Mouse (Mus musculus): ENCODE measurements around the gene Tmem30c. TPM values are rescaled to one million over a fixed set of nuclear protein-coding genes. Genes with fewer than 3 reads are reported as not detected.

The Tmem30c gene
- polyA plus RNA-seq, 1 experiment from 2014 or later, result not detected

GRCm38 (mm10) chr16:57280221-57281217 is 12.1 kb downstream of the Tmem30c start:
- Histone ChIP-seq H3K36me3 (ENCODE audit: control insufficient read depth, insufficient read depth, low read length) (no peaks in the 10 kb centered on the region), H3K4me1 (ENCODE audit: control insufficient read depth, insufficient read depth, low read length) (no peaks in the 10 kb centered on the region), H3K4me3 (ENCODE audit: low read depth, low read length) (no peak overlapping the region), H3K9me3 (ENCODE audit: control insufficient read depth, low read length) (no peaks in the 10 kb centered on the region), H3K27me3 (ENCODE audit: control insufficient read depth, insufficient read depth, low read length) (no peaks in the 10 kb centered on the region), H3K9ac (ENCODE audit: low read length) (no peak overlapping the region), H3K27ac (ENCODE audit: low read depth, low read length) (no peak overlapping the region), H3K4me2 (ENCODE audit: low read depth) (no peak overlapping the region)
- ATAC-seq (ENCODE audit: insufficient read depth, low FRiP score, low TSS enrichment), result no peak
- no peak for DNase-seq (ENCODE audit: low spot score)
- WGBS, result 92% methylated on average over 31 of the region's 31 CpGs

DNA sequence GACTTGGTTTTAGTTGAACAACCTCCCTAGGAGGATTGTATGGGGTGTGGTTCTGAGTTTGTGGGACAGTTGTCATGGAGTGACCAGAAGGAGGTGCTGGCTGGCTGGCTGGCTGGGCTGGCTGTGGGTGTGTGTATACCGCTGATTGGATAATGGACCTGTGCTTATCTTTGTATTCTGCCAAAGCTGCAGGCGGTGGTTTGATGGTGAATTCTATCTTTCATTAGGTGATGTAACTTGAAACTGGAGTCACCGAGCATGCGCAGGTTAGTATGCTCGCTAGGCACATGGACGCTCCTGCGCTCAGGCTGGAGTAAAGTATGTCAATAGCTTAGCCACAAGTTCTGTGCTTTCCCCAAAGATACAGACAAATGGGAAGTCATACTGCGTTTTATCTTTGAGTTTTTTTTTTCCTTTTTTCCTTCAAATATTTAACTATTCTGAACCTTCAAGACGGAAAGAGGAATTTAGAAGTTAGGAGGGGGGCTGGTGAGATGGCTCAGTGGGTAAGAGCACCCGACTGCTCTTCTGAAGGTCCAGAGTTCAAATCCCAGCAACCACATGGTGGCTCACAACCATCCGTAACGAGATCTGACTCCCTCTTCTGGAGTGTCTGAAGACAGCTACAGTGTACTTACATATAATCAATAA is 13.6 kb downstream of the Tmem30c start:
- 93% methylated on average over 10 of the region's 12 CpGs for WGBS
- H3K9me3 ChIP-seq (ENCODE audit: control insufficient read depth, low read length), result no peaks in the 10 kb centered on the region
- no peak overlapping the region for H3K4me3 ChIP-seq (ENCODE audit: low read depth, low read length)
- H3K4me1 ChIP-seq (ENCODE audit: control insufficient read depth, insufficient read depth, low read length), result no peaks in the 10 kb centered on the region
- no peak overlapping the region for H3K4me2 ChIP-seq (ENCODE audit: low read depth)
- no peak overlapping the region for H3K9ac ChIP-seq (ENCODE audit: low read length)
- no peaks in the 10 kb centered on the region for H3K27me3 ChIP-seq (ENCODE audit: control insufficient read depth, insufficient read depth, low read length)
- ATAC-seq (ENCODE audit: insufficient read depth, low FRiP score, low TSS enrichment) (no peak), DNase-seq (ENCODE audit: low spot score) (no peak)
- no peak overlapping the region for H3K27ac ChIP-seq (ENCODE audit: low read depth, low read length)
- no peaks in the 10 kb centered on the region for H3K36me3 ChIP-seq (ENCODE audit: control insufficient read depth, insufficient read depth, low read length)

- ATAC-seq (ENCODE audit: insufficient read depth, low FRiP score, low TSS enrichment) (no peak), DNase-seq (ENCODE audit: low spot score) (no peak)
- no peak overlapping the region for H3K27ac ChIP-seq (ENCODE audit: low read depth, low read length)
- H3K4me3 ChIP-seq (ENCODE audit: low read depth, low read length), result no peak overlapping the region
- H3K4me2 ChIP-seq (ENCODE audit: low read depth), result no peak overlapping the region
- H3K9me3 ChIP-seq (ENCODE audit: control insufficient read depth, low read length), result no peaks in the 10 kb centered on the region
- WGBS, result 94% methylated on average over 13 of the region's 13 CpGs
- H3K9ac ChIP-seq (ENCODE audit: low read length), result no peak overlapping the region
- no peaks in the 10 kb centered on the region for H3K36me3 ChIP-seq (ENCODE audit: control insufficient read depth, insufficient read depth, low read length)
- no peaks in the 10 kb centered on the region for H3K4me1 ChIP-seq (ENCODE audit: control insufficient read depth, insufficient read depth, low read length)
- no peaks in the 10 kb centered on the region for H3K27me3 ChIP-seq (ENCODE audit: control insufficient read depth, insufficient read depth, low read length)
These were observed 22.9 kb downstream of the Tmem30c start for GRCm38 (mm10) chr16:57269751-57270150.

DNA sequence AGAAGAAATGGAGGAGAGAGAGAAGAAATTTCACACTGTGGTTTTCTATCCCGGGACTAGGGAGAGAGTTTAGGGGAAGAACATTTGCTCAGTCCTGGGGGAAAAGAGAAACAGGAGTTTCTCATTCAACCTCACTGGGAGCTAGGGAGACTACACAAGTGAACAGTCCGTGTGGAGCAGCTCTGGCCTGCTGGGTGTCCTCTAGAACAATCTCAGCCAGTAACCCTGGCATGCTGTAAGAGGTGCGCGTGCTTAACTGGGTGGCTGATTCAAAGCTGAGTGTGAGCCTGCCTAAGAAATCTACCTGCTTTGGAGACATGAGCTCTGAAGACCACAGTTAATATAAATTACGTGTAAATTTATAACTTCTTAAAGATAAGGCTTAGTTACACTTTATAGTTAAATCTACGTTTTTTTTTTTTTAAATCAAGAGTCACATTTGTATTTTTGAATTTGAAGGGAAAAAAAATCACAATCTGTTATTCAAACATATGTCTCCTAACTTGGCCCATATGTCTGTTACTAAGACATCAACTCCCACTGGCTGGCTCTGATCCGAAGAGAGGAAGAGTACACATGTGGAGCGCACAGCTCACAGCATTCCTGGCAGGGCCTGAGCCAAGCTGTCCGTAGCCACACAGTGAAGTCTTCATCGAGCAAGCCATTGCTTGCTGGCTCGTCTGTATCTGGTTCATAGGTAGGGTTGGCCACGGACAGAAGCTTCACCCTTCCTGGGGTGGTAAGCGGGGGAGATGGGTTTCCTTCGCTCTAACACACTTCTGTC is 24.4 kb downstream of the Tmem30c start:
- no peak overlapping the region for H3K9ac ChIP-seq (ENCODE audit: low read length)
- 87% methylated on average over 14 of the region's 14 CpGs for WGBS
- no peak overlapping the region for H3K27ac ChIP-seq (ENCODE audit: low read depth, low read length)
- H3K4me2 ChIP-seq (ENCODE audit: low read depth), result no peak overlapping the region
- H3K9me3 ChIP-seq (ENCODE audit: control insufficient read depth, low read length), result no peaks in the 10 kb centered on the region
- H3K4me3 ChIP-seq (ENCODE audit: low read depth, low read length), result no peak overlapping the region
- H3K27me3 ChIP-seq (ENCODE audit: control insufficient read depth, insufficient read depth, low read length), result no peaks in the 10 kb centered on the region
- H3K36me3 ChIP-seq (ENCODE audit: control insufficient read depth, insufficient read depth, low read length), result no peaks in the 10 kb centered on the region
- no peak for DNase-seq (ENCODE audit: low spot score)
- ATAC-seq (ENCODE audit: insufficient read depth, low FRiP score, low TSS enrichment), result no peak
- no peaks in the 10 kb centered on the region for H3K4me1 ChIP-seq (ENCODE audit: control insufficient read depth, insufficient read depth, low read length)

- Histone ChIP-seq H3K36me3 (ENCODE audit: control insufficient read depth, insufficient read depth, low read length) (no peaks in the 10 kb centered on the region), H3K9ac (ENCODE audit: low read length) (no peak overlapping the region), H3K4me3 (ENCODE audit: low read depth, low read length) (no peak overlapping the region), H3K9me3 (ENCODE audit: control insufficient read depth, low read length) (no peaks in the 10 kb centered on the region), H3K4me2 (ENCODE audit: low read depth) (no peak overlapping the region), H3K4me1 (ENCODE audit: control insufficient read depth, insufficient read depth, low read length) (no peaks in the 10 kb centered on the region), H3K27ac (ENCODE audit: low read depth, low read length) (no peak overlapping the region), H3K27me3 (ENCODE audit: control insufficient read depth, insufficient read depth, low read length) (no peaks in the 10 kb centered on the region)
- DNase-seq (ENCODE audit: low spot score) (no peak), ATAC-seq (ENCODE audit: insufficient read depth, low FRiP score, low TSS enrichment) (no peak)
- 37% methylated on average over 1 of the region's 1 CpGs for WGBS
These were observed 25.6 kb downstream of the Tmem30c start for GRCm38 (mm10) chr16:57267068-57267467.

- Histone ChIP-seq H3K4me1 (ENCODE audit: control insufficient read depth, insufficient read depth, low read length) (no peaks in the 10 kb centered on the region), H3K27me3 (ENCODE audit: control insufficient read depth, insufficient read depth, low read length) (no peaks in the 10 kb centered on the region), H3K4me2 (ENCODE audit: low read depth) (no peak overlapping the region), H3K9me3 (ENCODE audit: control insufficient read depth, low read length) (no peaks in the 10 kb centered on the region), H3K27ac (ENCODE audit: low read depth, low read length) (no peak overlapping the region), H3K36me3 (ENCODE audit: control insufficient read depth, insufficient read depth, low read length) (no peaks in the 10 kb centered on the region), H3K9ac (ENCODE audit: low read length) (no peak overlapping the region), H3K4me3 (ENCODE audit: low read depth, low read length) (no peak overlapping the region)
- DNase-seq (ENCODE audit: low spot score), result no peak
- ATAC-seq (ENCODE audit: insufficient read depth, low FRiP score, low TSS enrichment), result no peak
- 88% methylated on average over 10 of the region's 10 CpGs for WGBS
These were observed 32.5 kb downstream of the Tmem30c start for GRCm38 (mm10) chr16:57260152-57260551.

DNA sequence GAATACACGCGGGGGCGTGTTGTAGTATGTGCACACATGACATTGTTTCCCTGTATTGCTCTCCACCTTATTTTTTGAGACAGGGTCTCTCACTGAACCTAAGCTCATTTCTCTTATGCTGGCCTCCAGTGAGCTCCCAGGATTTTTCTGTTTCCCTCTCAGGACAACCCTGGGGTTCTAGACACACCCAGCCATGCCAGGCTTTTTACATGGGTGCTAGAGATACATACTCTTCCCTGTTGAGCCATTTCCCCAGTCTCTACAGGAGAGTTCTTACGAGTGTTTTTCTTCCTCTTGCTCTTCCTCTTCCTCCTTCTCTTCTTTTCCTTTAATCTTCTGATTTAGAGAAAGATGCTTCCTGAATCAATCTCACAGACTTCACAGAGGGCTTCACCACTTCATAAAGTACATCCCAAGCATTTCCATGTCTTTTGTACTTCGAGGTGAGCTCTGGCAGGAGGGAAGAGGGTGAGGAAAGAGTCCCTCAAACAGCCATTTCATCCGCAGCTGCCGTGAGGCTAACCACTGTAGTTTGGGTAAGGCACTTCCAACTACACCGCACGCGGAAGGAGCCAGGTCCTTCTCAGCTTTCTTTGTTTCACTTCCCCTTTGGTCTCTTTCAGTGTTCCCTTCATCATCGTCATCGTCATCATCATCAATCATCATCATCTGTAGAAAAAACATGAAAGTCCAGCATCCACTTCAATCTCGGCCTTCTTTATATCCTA is 33.1 kb downstream of the Tmem30c start:
- ATAC-seq (ENCODE audit: insufficient read depth, low FRiP score, low TSS enrichment) (no peak), DNase-seq (ENCODE audit: low spot score) (no peak)
- Histone ChIP-seq H3K9ac (ENCODE audit: low read length) (no peak overlapping the region), H3K36me3 (ENCODE audit: control insufficient read depth, insufficient read depth, low read length) (no peaks in the 10 kb centered on the region), H3K27me3 (ENCODE audit: control insufficient read depth, insufficient read depth, low read length) (no peaks in the 10 kb centered on the region), H3K9me3 (ENCODE audit: control insufficient read depth, low read length) (no peaks in the 10 kb centered on the region), H3K4me2 (ENCODE audit: low read depth) (no peak overlapping the region), H3K4me1 (ENCODE audit: control insufficient read depth, insufficient read depth, low read length) (no peaks in the 10 kb centered on the region), H3K27ac (ENCODE audit: low read depth, low read length) (no peak overlapping the region), H3K4me3 (ENCODE audit: low read depth, low read length) (no peak overlapping the region)
- 86% methylated on average over 13 of the region's 13 CpGs for WGBS
